Comparison of ENCODE assay signal across 9 mouse cellular contexts in the genomic region with DNA sequence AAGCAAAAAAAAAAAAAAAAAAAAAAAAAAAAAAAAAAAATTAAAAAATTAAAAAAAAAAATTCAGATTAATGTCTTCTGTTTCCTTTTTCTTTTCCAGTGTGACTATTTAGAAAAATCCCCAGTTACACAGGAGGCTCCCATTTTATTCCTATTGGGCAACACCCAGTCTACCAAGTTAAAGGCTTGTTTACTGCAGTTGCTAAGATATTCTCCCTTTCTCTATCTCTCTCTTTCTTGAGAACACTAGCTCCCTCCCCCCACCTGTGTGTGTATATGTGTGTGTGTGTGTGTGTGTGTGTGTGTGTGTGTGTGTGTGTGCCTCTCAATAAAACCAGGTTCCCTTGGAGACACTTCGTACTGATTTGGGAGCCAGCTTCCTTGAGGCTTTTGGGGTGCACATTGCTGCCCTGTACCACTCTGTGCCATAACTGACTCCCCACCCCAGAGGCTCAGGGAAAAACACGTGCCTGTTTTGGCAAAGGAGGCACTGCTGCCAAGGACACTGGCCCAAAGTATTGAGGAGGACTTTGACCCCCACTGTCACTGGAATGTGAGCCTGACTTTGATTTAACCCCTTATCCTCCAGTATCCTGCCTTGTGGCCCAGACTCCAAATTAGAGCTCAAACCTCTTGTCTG. TPM values are rescaled to one million over a fixed set of nuclear protein-coding genes. Genes with fewer than 3 reads are reported as not detected.
DNase-seq lines count a peak whose midpoint lies in the region; ATAC-seq lines count a peak whose summit lies in the region.
"Had no signal": no experiment of that assay in that cellular context is flagged by ENCODE, and none has a peak within 500 bp of the region (broad histone marks: within the 10 kb centered on the region; RNA-seq: fewer than 3 reads in every experiment).

No protein-coding gene starts in this region.

- H3K36me3 ChIP-seq in intestine, embryonic 16.5 days (ENCODE audit: control insufficient read depth, insufficient read depth, low read length) = no peaks in the 10 kb centered on the region
- no peaks in the 10 kb centered on the region for H3K36me3 ChIP-seq in midbrain, embryonic 16.5 days (ENCODE audit: control insufficient read depth, insufficient read depth, low read length)

- ATAC-seq in intestine, embryonic 16.5 days = peak; percentile 76
- peak; percentile 63; the same call in 1 of the 2 replicates for ATAC-seq in midbrain, embryonic 16.5 days

- H3K4me1 ChIP-seq in intestine, embryonic 16.5 days (ENCODE audit: control insufficient read depth, insufficient read depth, low read length) = peaks cover 4% of the 10 kb centered on the region
- H3K4me1 ChIP-seq in midbrain, embryonic 16.5 days (ENCODE audit: control insufficient read depth, insufficient read depth, low read length) = peaks cover 9% of the 10 kb centered on the region

- 0 out of 2 replicates have a peak overlapping the region, but pooled peaks have one; percentile 2 for H3K4me2 ChIP-seq in intestine, embryonic 16.5 days (ENCODE audit: low read depth, low read length)
- no peak overlapping the region for H3K4me2 ChIP-seq in midbrain, embryonic 16.5 days (ENCODE audit: low read length)

- H3K4me3 ChIP-seq in intestine, embryonic 16.5 days (ENCODE audit: low read length) = no peak overlapping the region
- H3K4me3 ChIP-seq in midbrain, embryonic 16.5 days (ENCODE audit: low read depth, low read length) = no peak overlapping the region

- peak overlapping the region; percentile 42 for H3K27ac ChIP-seq in intestine, embryonic 16.5 days (ENCODE audit: low read length)
- no peak overlapping the region for H3K27ac ChIP-seq in midbrain, embryonic 16.5 days (ENCODE audit: low read length)

- no peak overlapping the region for H3K9ac ChIP-seq in intestine, embryonic 16.5 days (ENCODE audit: low read depth, low read length)
- H3K9ac ChIP-seq in midbrain, embryonic 16.5 days (ENCODE audit: low read depth, low read length) = no peak overlapping the region

- no peaks in the 10 kb centered on the region for H3K9me3 ChIP-seq in intestine, embryonic 16.5 days (ENCODE audit: control insufficient read depth, low read length)
- no peaks in the 10 kb centered on the region for H3K9me3 ChIP-seq in midbrain, embryonic 16.5 days (replicated peaks; ENCODE audit: control insufficient read depth, low read length, poor library complexity, severe bottlenecking)

- 5% methylated on average over 2 of the region's 2 CpGs for WGBS in intestine, embryonic 16.5 days
- WGBS in midbrain, embryonic 16.5 days = 4% methylated on average over 2 of the region's 2 CpGs

- H3K27me3 ChIP-seq in intestine, embryonic 16.5 days (replicated peaks; ENCODE audit: control insufficient read depth, insufficient read depth, low read length) = no peaks in the 10 kb centered on the region
- H3K27me3 ChIP-seq in midbrain, embryonic 16.5 days (ENCODE audit: control insufficient read depth, insufficient read depth, low read depth, low read length) = no peaks in the 10 kb centered on the region

- peak; percentile 90 for DNase-seq in heart, adult 11 months
- no peak for DNase-seq in heart, adult 8-10 months (ENCODE audit: low spot score)
- DNase-seq in adrenal gland, postnatal 14 days = peak; percentile 77
- no peak for DNase-seq in thymus, postnatal 25 days
- DNase-seq in thymus, postnatal 10 days (ENCODE audit: low spot score in 2 of 2) = no peak
- no peak for DNase-seq in cerebellum, adult 18-20 months

RNA-seq across cellular contexts. Expression of a gene that starts 50.3 kb away (rescaled TPM):
- not detected for total RNA-seq in heart, adult 8-10 months (2022)
- total RNA-seq in adrenal gland, postnatal 14 days (2021) = not detected in 2 replicates
- polyA plus RNA-seq in intestine, embryonic 16.5 days (2015; fragmentation: Nextera tagmentation; extraction: Ambion mirVana) = not detected in 2 replicates
- polyA plus RNA-seq in midbrain, embryonic 16.5 days (2015; fragmentation: Nextera tagmentation; extraction: Ambion mirVana) = not detected in 2 replicates
- polyA plus RNA-seq: limb, embryonic 14.5 days had no signal

RNA-seq across cellular contexts. Expression of a gene that starts 59.1 kb away (rescaled TPM):
- 100 to 1,000 TPM; 276 to 382 (median 344) TPM for total RNA-seq in heart, adult 8-10 months (2022)
- total RNA-seq in adrenal gland, postnatal 14 days (2021) = 103 and 113 TPM in 2 replicates
- 34.2 and 58.2 TPM in 2 replicates for polyA plus RNA-seq in intestine, embryonic 16.5 days (2015; fragmentation: Nextera tagmentation; extraction: Ambion mirVana)
- polyA plus RNA-seq in midbrain, embryonic 16.5 days (2015; fragmentation: Nextera tagmentation; extraction: Ambion mirVana) = 59.9 and 61.0 TPM in 2 replicates

Comparison
In these comparisons a context has a peak if more than half of its experiments do, and no peak if none do; other contexts are left out.
1. DNase-seq: peak in heart, adult 11 months (single experiment) and adrenal gland, postnatal 14 days (single experiment); none in heart, adult 8-10 months (single experiment), thymus, postnatal 25 days (single experiment), thymus, postnatal 10 days (0 of 2) and cerebellum, adult 18-20 months (0 of 2).